Mouse (Mus musculus) adrenal gland, adult 2 months (tissue): ENCODE data around the gene Uqcr10. TPM values are rescaled to one million over a fixed set of nuclear protein-coding genes. Genes with fewer than 3 reads are reported as not detected.
"Not testable (repeated sequence)": the region's sequence is repeated elsewhere in the genome, so short reads cannot be mapped to it uniquely, and the experiment has no call there.

ENCODE experiments used
- DNase-seq: peaks from one replicate; pipeline ENCODE4 v3.0.0; 2021
- polyA plus RNA-seq: library from polyadenylated mRNA; depleted of rRNA; stranded (reverse); fragments of >200 nt; gene quantifications from 2 replicates; pipeline ENCODE4 v1.2.3, GENCODE M21; 2012
- total RNA-seq, 2 experiments: library from RNA; stranded (reverse); gene quantifications; 2 replicates each; pipeline ENCODE4 v1.2.3; 2021

Uqcr10 gene
- total and polyA plus RNA-seq, 3 experiments: 916 to 1,033 (median 942) TPM

DNA sequence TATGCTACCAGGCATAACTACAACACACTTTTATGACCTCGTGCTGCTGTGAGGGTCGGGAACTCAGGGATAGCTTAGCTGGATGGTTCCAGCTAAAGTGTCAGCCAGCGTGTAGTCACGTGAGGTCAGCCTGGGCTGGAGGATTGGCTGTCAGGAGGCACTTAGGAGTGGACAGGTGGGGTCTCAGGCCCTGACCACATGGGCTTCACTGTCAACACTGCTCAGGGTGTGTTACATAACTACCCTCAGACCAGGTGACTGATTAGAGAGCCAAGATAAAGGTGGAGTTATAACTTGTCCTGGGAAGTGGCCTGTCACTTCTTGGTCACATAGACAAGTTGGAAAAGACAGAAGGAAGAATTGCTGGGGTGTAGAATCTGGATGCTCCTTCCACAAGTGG is 11.5 kb upstream of the Uqcr10 start:
- no peak for DNase-seq

GRCm38 (mm10) chr11:4714727-4715126 is 10.6 kb upstream of the Uqcr10 start:
- no peak for DNase-seq

DNA sequence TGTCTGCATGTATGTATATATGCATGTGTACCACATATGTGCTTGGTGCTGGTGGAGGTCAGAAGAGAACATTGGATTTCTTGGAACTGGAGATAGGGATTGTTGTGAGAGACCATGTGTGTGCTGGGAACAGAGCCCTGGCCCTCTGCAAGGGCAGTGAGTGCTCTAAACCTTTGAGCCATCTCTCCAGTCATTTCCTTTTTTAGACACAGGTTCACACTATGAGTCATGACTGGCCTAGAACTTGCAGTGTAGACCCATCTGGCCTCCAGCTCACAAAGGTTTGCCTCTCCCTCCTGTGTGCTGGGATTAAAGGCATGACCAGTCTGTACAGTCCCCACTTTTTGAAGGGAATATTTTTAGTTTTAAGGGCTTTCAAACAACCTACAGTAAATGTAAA is 8.7 kb upstream of the Uqcr10 start:
- no peak for DNase-seq

- not testable (repeated sequence) for DNase-seq
These were observed 6.0 kb upstream of the Uqcr10 start for GRCm38 (mm10) chr11:4710188-4710587.

DNA sequence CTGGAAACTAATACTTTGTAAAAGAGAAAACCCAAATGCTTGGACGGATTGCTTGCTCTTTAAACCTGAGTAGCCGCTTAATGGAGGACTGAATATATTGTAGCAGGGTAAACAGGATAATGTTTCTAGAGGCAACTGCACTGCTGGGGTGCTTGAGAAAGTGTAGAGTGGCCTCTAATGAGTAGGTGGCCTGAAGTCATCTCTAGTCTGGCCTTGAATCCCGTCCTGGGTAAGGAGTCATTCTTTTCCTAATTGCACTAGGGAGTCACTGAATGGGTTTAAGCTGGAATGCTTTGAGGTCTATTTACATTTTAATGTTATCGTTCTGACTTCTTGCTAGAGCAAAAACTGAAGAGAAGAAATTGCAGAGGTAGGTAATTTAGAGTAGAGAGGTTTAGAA is 1.0 kb upstream of the Uqcr10 start:
- peak; percentile 74 for DNase-seq

GRCm38 (mm10) chr11:4703688-4704071 is 462 bp downstream of the Uqcr10 start:
- no peak for DNase-seq

DNA sequence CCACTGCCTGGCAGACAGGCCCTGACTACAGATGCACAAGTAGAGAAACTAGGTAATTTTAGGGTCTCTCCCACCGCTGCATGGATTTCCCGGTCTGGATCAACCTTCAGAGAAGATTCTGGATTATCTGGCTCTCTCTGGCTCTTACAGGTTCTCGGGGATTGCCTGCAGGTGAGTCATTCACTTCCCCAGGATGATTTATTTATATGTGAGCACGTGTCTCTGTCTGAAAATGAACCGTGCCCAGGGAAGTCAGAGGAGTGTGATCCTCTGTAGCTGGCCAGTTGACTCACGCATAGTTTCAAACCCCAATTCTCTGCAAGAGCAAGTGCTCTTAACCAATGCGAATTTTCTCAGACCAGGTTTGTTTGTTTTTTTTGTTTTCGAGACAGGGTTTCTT is 3.4 kb downstream of the Uqcr10 start:
- peak; percentile 76 for DNase-seq

DNA sequence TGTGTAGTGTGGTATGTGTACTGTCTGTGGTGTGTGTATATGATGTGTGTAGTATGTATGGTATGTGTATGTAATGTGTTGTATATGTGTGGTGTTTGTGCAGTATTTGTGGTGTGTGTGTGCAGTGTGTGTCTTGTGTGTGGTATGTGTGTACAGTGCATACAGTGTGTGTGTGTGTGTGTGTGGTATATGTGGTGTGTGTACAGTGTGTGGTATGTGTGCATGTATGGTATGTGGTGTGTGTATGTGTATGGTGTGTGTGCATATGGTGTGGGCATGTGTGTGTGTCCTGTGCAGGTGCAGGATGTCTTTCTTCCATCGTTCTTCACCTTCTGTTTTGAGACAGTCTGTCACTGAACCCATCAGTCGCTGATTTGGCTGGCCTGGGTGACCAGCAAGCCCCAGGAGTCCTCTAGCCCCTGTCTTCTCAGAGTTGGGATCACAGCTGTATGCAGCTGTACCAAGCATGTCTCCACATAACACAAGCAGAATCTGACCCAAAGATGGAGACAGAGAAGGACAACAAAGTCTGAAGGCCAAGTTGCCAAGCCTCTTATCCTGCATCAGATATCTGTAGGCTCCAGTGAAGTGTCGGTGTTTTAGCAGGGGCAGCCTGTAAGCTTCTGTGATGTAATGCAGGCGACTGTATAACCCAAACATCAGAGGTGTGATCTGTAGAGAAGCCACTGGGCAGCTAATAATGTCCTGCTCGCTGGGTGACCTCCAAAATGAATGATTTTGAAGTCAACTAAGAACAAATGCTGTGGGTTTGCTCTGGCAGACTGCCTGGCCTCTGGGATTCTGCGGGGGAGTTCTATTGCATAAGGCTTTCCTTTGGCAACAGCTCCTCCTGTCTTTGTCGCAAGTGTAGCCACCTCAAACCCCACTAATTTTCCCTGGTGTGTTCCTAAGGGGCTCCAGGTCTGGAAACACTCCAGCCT is 6.8 kb downstream of the Uqcr10 start:
- DNase-seq: peak; percentile 90

GRCm38 (mm10) chr11:4692162-4692561 is 12.0 kb downstream of the Uqcr10 start:
- DNase-seq: peak; percentile 49

- DNase-seq: peak; percentile 89
These were observed 12.9 kb downstream of the Uqcr10 start for GRCm38 (mm10) chr11:4691213-4691612.

GRCm38 (mm10) chr11:4690353-4690752 is 13.8 kb downstream of the Uqcr10 start:
- no peak for DNase-seq

DNA sequence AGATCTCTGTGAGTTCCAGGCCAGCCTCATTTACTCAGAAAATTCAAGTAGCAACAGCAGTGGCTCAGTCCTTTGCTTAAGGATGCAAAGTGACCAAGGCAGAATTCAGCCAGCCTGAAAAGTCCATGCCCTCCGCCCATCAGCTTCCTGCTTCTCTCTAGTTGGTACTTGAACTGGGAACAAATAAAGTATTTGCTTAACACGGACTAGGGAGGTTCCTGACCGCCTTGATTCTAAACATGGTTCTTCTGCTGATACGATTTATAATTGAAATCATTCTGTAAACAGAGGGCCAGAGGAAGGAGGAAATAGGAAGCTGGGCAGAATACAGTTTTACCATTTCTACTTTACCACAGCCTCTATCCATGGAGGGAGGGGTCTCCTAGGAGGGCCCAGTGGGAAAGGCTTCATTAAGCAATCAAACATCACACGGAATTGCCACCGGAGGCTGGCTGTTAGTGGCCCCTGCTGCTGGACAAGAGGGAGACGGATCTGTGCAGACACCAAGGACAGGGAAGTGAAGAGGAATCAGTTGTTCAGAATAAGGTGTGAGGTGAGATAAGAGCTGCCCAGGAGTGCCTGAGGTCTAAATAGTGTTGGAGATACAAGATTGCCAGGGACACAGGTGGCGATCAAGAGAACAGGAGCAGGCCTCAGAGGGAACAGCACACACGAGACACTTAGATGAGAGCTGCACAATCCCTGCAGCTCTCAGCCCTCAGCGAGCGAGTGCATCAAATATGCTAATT is 15.3 kb downstream of the Uqcr10 start:
- DNase-seq: no peak

DNA sequence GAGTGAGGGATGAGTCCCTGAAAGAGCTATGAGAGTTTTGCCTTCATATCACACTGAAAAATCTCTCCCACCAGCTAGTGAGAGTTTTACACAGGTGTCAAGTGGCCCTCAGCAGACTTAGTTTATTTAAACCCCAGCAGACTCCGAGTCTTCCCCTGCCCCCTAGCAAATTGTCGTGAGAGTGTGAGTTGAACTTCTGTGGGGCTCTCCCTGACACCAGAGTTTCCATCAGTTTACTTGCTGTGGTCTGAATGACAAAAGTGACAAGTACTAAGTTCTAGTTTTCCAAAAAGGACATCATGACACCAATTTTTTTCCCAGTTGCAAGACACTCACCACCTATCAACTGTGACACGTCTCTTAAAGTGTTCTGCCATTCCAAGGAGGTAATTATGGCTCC is 16.3 kb downstream of the Uqcr10 start:
- no peak for DNase-seq

GRCm38 (mm10) chr11:4687027-4687426 is 17.1 kb downstream of the Uqcr10 start:
- DNase-seq: no peak

- DNase-seq: no peak
These were observed 18.6 kb downstream of the Uqcr10 start for GRCm38 (mm10) chr11:4685510-4685909.

DNA sequence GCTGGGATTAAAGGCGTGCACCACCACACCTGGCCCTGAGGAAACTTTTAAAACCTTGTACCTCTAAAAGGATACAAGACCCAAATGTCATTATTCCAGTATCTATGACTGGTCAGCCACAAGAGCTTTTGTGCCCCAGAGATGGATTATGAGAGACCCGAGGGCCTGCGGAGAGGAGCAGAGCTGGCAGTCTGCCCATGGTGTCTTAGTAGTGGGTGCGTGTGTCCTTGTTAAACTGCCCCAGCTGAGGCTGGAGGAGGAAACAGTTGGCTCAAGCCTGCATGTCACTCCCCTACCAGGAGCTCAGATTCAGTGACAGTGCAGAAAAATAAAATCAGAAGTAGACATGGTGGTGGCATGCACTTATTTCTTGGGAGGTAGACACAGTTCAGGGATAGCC is 19.1 kb downstream of the Uqcr10 start:
- peak; percentile 71 for DNase-seq

DNA sequence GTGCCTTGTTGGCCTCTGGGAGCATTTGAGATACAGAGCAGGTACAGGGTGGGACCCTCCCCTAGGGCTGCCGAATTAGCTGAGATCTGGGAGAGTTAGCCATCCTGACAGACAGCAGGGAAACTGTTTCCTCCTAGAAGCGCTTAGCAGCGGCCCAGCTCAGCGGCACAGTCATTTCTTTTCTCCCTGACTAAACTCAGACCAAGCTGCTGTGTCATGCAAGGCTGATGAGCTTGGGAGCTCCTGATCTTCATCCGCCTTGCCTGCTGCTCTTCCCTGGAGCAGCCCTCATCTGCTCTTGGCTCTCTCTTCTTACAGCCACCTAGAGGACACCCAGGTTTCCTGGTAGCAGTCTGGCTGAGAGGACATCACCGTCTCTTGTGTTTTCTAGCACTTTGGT is 20.0 kb downstream of the Uqcr10 start:
- DNase-seq: peak; percentile 65

DNA sequence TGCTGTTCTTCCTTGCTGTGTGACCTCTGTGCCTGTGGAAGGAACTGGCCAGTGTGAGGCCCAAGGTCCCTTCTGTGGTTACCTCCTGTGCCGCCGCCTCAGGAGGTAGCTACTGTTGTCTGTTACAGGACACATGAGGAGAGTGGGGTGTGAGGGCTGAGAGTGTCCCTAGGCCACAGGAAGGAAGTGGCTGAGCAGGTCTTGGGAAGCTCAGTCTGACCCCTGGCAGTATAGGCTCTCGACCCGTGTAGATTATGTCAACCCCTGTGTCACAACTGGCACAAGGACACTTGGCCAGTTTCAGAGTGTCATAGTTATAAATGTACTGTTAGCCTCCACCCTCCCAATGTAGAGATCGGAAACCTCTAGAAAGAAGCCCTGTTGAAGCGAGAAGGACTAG is 20.6 kb downstream of the Uqcr10 start:
- DNase-seq: peak; percentile 68

- DNase-seq: no peak
These were observed 24.0 kb downstream of the Uqcr10 start for GRCm38 (mm10) chr11:4680126-4680525.

DNA sequence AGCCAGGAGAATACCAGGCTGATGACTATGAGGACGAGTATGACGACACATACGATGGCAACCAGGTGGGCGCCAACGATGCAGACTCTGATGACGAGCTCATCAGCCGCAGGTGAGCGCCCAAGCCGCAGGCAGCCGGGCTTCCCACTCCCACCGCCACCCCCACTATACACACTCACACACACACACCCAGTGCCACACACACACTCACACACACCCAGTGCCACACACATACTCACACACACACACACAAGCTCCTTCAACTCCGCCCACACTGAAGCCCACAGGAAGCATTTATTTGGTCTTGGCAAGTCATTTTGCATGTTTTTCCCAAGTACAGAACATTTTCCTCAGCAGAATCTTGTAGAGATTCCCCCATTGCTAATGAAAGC is 24.7 kb downstream of the Uqcr10 start:
- no peak for DNase-seq

DNA sequence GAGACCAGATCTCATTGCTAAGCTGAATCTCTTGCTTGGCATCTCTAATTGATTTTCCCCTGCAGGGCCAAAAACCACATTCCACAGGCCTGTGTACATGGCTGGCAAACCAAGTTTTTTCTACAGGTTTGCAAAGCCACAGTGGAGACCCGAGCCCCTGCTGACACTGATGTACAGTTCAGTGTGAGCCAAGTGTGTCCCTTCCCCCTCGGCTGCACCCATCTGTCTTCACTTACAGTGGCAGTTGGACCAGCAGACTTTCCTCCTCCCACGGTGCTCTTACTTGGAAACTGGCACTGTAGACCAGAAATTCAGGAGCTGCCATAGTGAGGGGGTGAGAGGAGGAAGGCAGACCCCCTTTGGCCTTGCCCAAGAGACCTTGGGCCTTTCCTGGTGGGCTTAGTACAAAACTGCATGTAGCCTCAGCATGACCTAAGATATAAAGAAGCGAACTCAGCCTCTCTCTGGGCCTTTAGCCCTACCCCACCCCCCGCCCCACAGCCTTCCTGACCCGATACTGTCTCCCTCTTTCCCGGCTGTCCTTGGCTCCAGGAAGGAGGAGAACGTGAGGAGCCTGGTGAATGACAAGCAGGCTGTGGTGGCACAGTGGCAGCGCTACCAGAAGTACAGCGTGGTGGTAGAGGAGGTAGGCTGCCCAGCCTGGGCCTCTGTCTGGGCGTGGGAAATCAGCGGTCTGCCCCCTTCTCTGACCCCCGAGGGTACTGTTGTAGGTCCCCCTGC is 25.3 kb downstream of the Uqcr10 start:
- peak; percentile 24 for DNase-seq

GRCm38 (mm10) chr11:4677250-4677872 is 26.8 kb downstream of the Uqcr10 start:
- no peak for DNase-seq
